Mouse (Mus musculus): ENCODE measurements at regions not wholly inside any gene's neighbourhood (a gene's known extent, or its start where the extent isn't known, plus 50 kb on each side); places are given as distances from the start of the nearest gene placed in this dataset.

DNA sequence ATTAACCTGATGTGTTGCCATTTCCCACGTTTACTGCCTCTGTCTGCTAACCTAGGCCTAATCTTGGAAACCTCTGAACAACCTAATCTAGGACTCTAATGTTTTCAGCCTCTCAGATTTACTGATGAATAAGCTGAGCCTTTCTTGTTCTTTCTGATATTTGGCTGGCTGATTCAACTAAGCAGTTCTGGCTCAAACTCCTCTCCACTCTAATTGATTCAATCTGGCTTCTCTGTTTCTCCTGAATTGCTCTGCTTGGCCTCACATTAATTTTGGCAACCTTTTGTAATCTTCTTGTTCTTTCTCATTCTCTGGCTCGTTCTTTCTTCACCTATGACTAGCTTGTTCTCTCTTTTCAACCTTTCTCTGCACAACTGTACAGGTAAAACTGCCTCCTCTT, 1561.2 kb upstream of the Zeb2 start:
- ATAC-seq, result no peak

DNA sequence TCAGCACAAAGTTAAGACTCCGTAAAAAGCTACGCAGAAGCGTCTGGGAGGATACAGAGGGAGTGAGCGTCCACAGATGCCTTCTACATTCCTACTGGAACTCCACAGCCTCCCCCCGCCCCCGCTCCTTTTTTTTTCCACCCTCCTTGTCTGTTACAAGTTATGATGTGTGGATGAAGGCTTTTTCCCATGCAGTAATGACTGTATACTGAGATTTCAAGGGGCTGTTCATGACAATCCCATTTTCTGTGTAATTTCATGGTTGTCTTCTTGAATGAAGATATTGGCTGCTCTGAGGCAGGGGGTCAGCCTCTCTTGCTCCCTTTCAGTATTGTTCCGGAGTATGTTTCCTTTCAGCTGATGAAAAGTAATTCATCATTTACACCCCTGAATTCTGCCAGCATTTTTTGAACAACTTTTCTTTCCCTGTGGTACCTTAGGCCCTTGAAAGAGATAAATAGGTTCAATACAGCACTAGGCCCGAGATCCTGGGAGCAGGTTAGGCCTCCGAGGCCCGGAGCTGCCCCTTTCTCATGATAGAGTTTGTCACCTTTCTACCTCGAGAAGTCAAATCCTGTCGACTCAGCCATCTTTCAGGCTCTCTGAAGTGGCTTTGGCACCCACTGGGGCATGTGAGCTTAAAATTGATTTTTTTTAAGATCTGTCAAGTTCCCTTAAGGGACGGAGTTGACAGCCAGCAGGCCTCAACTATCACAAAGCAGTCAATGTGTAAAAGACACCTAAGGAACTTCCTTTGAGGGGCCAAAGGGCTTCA, 1552.5 kb upstream of the Zeb2 start:
- ATAC-seq, result no peak

DNA sequence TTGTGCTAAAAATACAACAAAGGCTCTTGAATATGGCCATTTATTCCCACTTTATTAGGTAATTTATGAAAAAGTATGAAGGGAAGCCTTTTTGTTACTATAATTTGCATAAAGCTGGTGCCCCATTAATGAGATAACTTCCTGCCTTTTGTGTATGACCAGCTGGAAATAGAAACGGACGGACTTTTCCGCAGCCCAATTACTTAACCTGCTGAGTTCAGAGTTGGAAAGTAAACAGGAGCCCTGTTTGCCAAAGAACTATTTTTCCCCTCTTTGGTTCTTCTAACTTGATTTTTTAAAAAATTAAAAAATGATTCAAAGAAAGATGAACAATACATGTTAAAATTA, 1549.8 kb upstream of the Zeb2 start:
- ATAC-seq, result no peak

- ATAC-seq, result no peak
Observed at GRCm38 (mm10) chr2:46666084-46666989, 1549.1 kb upstream of the Zeb2 start.

DNA sequence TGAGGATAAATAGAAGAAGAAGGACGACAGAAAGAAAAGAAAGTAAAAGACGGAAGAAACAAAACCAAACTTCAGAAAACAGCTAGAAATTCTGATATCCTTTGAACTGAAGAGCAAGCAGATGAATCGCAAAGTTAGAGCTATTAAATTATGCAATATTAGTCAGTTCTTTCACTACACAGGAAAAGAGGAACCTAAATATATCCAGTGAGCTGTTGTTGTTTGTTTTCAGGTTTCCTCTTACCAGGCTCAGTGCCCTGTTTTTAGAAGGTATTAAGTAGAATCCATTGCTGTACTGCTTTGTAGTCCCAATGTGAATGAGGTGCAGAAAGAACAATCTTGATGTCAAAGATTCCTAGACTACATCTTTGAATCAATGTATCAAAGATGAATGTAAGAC, 1544.7 kb upstream of the Zeb2 start:
- no peak for ATAC-seq

GRCm38 (mm10) chr2:46660577-46660976, 1543.4 kb upstream of the Zeb2 start:
- ATAC-seq, result no peak

- no peak for ATAC-seq
Observed at GRCm38 (mm10) chr2:46655289-46655688, 1538.1 kb upstream of the Zeb2 start.

DNA sequence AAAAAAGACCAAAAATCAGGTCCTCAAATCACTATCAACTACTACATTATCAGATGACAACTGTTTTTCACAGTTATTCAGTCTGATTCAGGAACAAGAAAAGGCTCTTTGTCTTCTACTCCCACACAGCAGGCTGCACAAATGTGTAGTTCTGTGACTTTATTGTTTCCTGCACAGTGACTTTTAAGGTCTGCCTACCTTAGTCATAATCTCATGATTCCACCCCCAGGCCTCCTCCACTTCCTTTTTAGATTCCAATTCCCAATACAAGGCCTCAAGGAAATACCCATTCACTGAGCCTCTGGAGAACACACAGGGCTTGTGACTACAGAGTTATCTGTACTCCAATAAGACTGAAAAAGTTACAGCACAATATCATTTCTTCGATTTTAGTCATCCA, 1535.4 kb upstream of the Zeb2 start:
- no peak for ATAC-seq

DNA sequence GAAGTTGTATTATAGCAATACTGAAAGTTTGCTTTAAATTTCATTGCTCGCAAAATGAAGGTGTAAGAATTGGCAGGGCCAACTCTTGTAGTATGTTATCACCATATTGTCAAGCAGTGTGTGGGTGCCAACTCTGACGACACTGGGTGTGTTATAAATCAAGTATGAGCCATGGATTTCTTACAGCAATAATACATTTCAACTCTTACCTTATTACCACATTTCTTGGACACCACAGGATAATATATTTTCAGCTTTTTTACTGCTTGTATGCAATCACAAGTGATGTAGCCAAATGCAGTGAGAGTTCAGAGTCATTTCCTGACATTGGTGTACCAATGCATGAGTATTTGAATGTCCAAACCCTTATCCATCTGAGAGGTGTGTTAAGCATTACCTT, 1529.2 kb upstream of the Zeb2 start:
- no peak for ATAC-seq

- ATAC-seq, result no peak
Observed at GRCm38 (mm10) chr2:46609217-46609616, 1492.0 kb upstream of the Zeb2 start.

- no peak for ATAC-seq
Observed at GRCm38 (mm10) chr2:46581773-46582172, 1464.6 kb upstream of the Zeb2 start.

- no peak for ATAC-seq
Observed at GRCm38 (mm10) chr2:46570416-46570815, 1453.2 kb upstream of the Zeb2 start.

DNA sequence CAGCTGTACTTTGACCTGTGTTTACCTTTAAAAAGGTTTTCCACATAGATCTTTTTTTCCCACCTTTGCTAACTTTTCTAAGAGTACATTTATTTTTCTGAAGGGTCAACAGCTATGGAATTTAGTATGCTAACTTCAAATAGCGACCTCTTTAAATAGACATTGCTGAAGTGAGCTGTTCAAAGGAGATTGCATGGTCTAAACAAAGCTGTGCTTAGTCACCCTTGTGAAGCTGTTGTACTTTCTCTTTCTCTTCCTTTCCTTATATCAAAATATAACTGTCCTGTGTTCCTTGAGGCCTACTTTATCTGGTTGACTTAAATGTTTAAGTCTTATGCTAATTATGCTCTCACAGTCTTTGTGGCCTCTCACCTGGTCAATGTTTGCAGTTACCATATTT, 1416.2 kb upstream of the Zeb2 start:
- no peak for ATAC-seq

DNA sequence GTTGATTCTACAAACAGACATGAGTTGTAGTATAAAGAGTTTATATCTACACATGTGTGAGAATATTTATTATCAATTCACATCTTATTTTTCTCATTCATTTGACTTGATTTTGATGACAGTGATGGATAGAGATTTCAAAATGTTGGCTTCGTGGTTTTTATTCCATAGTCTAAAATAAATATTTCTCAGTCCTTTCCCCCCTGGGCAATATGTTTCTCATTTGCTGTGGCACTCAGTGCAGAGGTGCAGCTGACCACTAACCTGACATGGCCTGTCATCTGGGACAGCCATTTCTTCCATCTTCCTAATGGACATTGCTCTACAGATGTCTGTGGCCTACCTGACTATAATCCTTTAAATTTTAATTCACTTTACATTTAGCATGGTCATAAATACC, 1413.5 kb upstream of the Zeb2 start:
- no peak for ATAC-seq

DNA sequence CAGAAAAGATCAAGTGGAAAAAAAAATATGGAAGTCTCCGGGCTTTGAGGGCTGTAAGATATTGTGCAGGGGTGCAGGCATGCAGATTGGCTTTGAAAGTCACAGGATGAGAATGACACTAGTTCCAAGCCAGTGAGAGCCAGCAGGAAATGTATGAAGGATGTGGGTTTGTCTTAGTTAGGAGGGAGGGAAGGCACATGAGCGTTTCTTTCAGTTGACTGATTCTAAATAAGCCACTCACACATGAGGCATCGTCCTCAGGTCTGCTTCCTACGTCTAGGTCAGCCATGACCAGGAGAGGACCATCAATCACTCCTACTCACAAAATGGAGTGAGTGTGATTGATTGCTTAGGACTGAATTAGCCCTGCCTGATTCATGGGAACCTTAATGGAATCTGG, 1408.0 kb upstream of the Zeb2 start:
- ATAC-seq, result no peak

DNA sequence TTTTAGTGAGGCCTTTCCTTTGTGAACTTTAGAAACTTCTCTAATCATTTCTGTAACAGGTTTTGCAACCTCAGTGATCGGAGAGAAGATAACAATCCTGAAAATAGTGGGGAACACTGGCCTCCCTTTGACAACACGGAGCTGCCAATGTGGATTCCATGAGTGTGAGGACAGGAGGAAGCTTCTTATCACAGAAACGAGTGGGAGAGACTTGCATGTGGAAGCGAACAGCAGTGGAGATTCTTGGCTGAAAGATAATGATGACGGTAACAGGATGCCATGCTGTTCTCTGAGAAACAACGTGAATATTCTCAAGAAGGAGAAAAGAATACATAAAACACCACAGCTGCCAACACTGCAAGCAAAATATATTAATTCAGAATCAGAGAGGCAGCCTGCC, 1407.4 kb upstream of the Zeb2 start:
- no peak for ATAC-seq

- ATAC-seq, result no peak
Observed at GRCm38 (mm10) chr2:46521147-46521965, 1404.2 kb upstream of the Zeb2 start.

GRCm38 (mm10) chr2:46512237-46513028, 1395.2 kb upstream of the Zeb2 start:
- ATAC-seq, result no peak

GRCm38 (mm10) chr2:46506951-46507350, 1389.8 kb upstream of the Zeb2 start:
- no peak for ATAC-seq

GRCm38 (mm10) chr2:46503074-46503473, 1385.9 kb upstream of the Zeb2 start:
- no peak for ATAC-seq

- ATAC-seq, result no peak
Observed at GRCm38 (mm10) chr2:46492299-46492698, 1375.1 kb upstream of the Zeb2 start.

- ATAC-seq, result no peak
Observed at GRCm38 (mm10) chr2:46491081-46491480, 1373.9 kb upstream of the Zeb2 start.
